Mouse (Mus musculus): ENCODE results near the gene Camta1.

DNA sequence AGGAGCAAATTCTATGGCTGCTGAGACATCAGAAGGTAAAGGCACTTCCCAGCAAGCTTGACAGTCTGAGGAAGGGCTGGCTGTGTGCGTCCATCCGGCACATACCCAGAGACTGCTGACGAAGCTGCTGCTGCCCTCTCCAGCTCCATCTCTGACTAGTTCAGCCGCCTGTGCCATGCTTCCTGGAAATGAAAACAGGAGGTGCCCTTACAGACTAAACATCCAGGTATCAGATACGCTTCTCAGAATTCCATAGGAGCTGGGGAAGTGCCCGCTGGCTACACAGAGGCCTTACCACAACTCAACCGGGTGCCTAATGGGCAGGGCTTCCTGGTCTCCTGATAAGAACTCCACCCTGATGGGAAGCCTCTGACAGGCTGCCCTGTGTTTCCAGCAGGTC is 903.1 kb downstream of the Camta1 start:
- TF ChIP-seq CTCF (IDR thresholded peaks at IDR 0.05; ENCODE audit: low read depth) (no peak), EP300 (optimal IDR thresholded peaks at IDR 0.05) (no peak)

Data from stomach, postnatal 0 days (tissue).